Mouse (Mus musculus) heart, postnatal 36 days (tissue): Measurements from ENCODE around the gene Rnd1. TPM values are rescaled to one million over a fixed set of nuclear protein-coding genes. Genes with fewer than 3 reads are reported as not detected.

Experiments
- DNase-seq, 2 experiments: peaks; one replicate each; pipeline ENCODE4 v3.0.0; 2021 to 2022
- intact Hi-C: fragments of 180-260 bp; cut with DNase I; formaldehyde crosslinking; loops from one replicate; pipeline ENCODE4 v1.15.1; 2025
- total RNA-seq, 2 experiments: library from RNA; stranded (reverse); gene quantifications; 2 replicates each; pipeline ENCODE4 v1.2.3; 2021

Gene Rnd1
- total RNA-seq, 2 experiments from 2014 or later, result 1.1 to 1.4 TPM

DNA sequence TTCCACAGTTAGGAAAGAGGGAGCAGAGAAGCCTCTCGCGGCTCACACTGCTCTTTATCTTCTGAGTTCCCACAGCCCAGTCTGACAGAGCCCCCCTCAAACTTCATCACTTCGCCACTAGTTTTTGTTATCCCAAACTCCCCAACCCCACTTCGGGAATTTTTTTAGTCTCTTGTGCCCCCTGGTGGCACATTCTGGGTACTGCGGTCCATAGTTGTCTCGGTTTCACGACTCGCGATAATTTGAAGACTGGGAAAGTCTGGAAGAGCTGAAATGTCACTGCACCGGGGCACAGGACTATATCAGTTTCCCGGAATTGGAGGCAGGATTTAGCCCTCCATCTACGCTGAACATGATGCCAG lies 60.1 kb downstream of the Rnd1 start:
- intact Hi-C loops, result loop anchor here (2.0 kb wide), 1 partner anchor 106 kb away; no protein-coding TSS in a partner anchor
- peak; percentile 88 to 91 for DNase-seq

- DNase-seq, result no peak
- intact Hi-C loops, result loop anchor here (1.0 to 2.0 kb wide), 2 partner anchors 36 to 106 kb away; no protein-coding TSS in a partner anchor
Measured at GRCm38 (mm10) chr15:98616362-98617175, 60.7 kb downstream of the Rnd1 start.

- intact Hi-C loops, result loop anchor here (1.0 to 2.0 kb wide), 2 partner anchors 35 to 105 kb away; no protein-coding TSS in a partner anchor
- DNase-seq, result no peak
Measured at GRCm38 (mm10) chr15:98615751-98616150, 61.5 kb downstream of the Rnd1 start.

DNA sequence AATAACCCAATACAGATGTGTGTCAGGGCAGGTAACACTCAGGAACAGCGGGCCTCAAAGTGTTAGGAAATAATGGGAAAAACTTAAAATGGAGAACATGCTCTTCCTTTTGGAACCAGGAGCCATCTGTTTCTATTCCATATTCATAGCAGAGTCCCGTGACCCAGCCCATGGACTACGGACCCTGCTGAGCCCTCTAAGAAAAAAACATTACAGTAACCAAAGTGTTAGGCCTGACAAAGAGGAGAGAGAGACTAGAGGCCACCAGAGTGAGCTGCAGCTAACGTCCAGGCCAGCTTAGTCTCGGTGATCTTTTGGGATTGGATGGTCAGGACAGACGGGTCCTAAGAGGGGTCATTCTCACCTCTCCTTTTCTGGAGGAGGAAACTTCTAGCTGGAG lies 62.3 kb downstream of the Rnd1 start:
- no peak for DNase-seq
- intact Hi-C loops, result no loop called here

DNA sequence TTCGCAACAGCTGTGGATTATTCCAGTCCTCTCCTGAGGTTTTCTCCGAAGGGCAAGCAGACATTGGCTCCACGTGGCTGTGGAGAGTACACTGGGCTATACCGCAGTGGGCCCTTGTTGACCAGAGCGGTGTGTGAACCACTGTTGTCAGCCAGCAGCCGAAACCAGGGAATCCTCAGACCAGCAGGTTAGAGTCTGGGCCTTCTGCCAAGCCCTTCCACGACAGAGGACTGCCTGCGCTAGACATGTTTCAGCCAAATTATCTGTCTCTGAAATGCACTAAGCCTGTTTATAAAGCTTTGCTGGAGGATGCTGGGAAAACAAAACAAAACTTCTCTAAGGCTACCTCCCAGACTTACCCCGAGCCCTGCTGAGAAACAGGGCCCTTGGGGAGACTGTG lies 62.7 kb downstream of the Rnd1 start:
- DNase-seq, result no peak
- intact Hi-C loops, result no loop called here

Other genes starting within 250 kb of the Rnd1 start
- not detected for gene Olfr282, start 246.2 kb downstream of the Rnd1 start, total RNA-seq
- not detected for gene Olfr281, start 224.9 kb downstream of the Rnd1 start, total RNA-seq
- gene OR5BS1P, start 207.6 kb downstream of the Rnd1 start, total RNA-seq, result not detected
- not detected for gene Lalba, start 194.7 kb downstream of the Rnd1 start, total RNA-seq
- gene Olfr279, start 185.1 kb downstream of the Rnd1 start, total RNA-seq, result not detected
- 10 to 100 TPM; 75.0 to 79.4 TPM for gene Kansl2, start 143.2 kb downstream of the Rnd1 start, total RNA-seq
- gene Ccnt1, start 106.5 kb downstream of the Rnd1 start, total RNA-seq, result 10 to 100 TPM; 27.6 to 32.1 TPM
- gene 4930415O20Rik, start 106.5 kb downstream of the Rnd1 start, total RNA-seq, result 1 to 10 TPM; 1.6 TPM
- gene Adcy6, start 67.4 kb downstream of the Rnd1 start, total RNA-seq, result 100 to 1,000 TPM; 207 TPM
- 1 to 10 TPM; 3.3 to 4.0 TPM for gene Cacnb3, start 46.6 kb downstream of the Rnd1 start, total RNA-seq
- 10 to 100 TPM; 51.5 to 65.1 TPM for gene Ddx23, start 14.6 kb downstream of the Rnd1 start, total RNA-seq
- under 1 TPM; 0.33 to 0.42 TPM for gene Ccdc65, start 30.7 kb upstream of the Rnd1 start, total RNA-seq
- 1 to 10 TPM; 6.2 to 6.7 TPM for gene Fkbp11, start 50.7 kb upstream of the Rnd1 start, total RNA-seq
- gene Arf3, start 85.8 kb upstream of the Rnd1 start, total RNA-seq, result 10 to 100 TPM; 20.8 to 20.9 TPM
- gene Wnt10b, start 100.7 kb upstream of the Rnd1 start, total RNA-seq, result under 1 TPM; 0.27 to 0.33 TPM
- gene Wnt1, start 112.4 kb upstream of the Rnd1 start, total RNA-seq, result not detected
- under 1 TPM; 0.22 to 0.35 TPM for gene Ddn, start 132.0 kb upstream of the Rnd1 start, total RNA-seq
- 100 to 1,000 TPM in 1 of 2 experiments, 10 to 100 TPM in 1; 99.8 to 112 TPM for gene Prkag1, start 154.1 kb upstream of the Rnd1 start, total RNA-seq
- gene Kmt2d, start 193.7 kb upstream of the Rnd1 start, total RNA-seq, result 10 to 100 TPM; 56.9 to 60.3 TPM
- 1 to 10 TPM; 3.0 to 4.3 TPM for gene Rhebl1, start 217.1 kb upstream of the Rnd1 start, total RNA-seq
- 1 to 10 TPM; 1.7 to 1.9 TPM for gene Dhh, start 221.1 kb upstream of the Rnd1 start, total RNA-seq
- gene Lmbr1l, start 240.8 kb upstream of the Rnd1 start, total RNA-seq, result 10 to 100 TPM; 15.0 TPM